Mouse (Mus musculus) splenic B cell, adult 2 months (primary cell): ENCODE data around the gene Mast1.

ENCODE experiments used
- DNase-seq: peaks from one replicate; pipeline ENCODE4 v3.0.0-alpha.2; 2011; ENCODE audit warnings: low read depth, low spot score
- H3K27me3 ChIP-seq: 2 replicates; pipeline ENCODE4 v1.6.1; 2012; ENCODE audit warnings: mild to moderate bottlenecking, low read length, moderate library complexity, mixed read lengths; ENCODE audit not compliant: control insufficient read depth, poor library complexity, insufficient read depth, severe bottlenecking
- H3K36me3 ChIP-seq: 2 replicates; pipeline ENCODE4 v1.6.1; 2012; ENCODE audit warnings: mild to moderate bottlenecking, low read length, moderate library complexity, mixed read lengths; ENCODE audit not compliant: control insufficient read depth, poor library complexity, insufficient read depth, severe bottlenecking

The Mast1 gene

DNA sequence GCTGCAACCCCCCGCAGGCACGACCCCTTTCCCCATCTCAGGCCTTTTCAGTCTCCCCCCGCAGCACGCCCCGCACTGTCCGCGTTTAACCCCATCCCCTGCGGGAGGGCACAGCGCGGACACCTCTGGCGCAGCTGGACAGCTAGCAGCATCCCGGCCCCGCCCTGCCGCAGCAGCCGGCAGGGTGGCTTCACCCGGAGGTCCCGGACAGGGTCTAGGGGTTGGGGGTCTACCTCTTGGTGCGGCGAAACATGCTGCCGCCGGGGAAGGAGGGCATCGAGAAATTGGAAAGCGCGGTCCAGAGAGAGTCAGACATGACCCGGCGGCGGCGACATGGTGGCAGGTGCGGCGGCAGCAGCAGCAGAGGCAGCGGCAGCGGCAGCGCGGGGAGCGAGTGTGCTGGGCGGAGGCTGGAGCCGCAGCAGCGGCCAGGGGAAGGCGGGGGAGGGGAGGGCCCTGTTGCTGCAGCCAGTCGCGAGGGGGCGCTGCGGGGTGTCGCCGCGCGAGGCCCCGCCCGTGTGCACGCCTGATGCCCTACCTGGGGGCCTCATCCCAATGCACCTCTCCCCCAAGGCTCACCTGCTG, at the start of gene Mast1:
Gene Mast1, minus strand, starts transcription at position 398 of the 585 bp plus-strand sequence.
- Histone ChIP-seq H3K36me3 (no peaks in the 10 kb centered on the region), H3K27me3 (peaks cover 1% of the 10 kb centered on the region)
- peak; percentile 81 for DNase-seq

DNA sequence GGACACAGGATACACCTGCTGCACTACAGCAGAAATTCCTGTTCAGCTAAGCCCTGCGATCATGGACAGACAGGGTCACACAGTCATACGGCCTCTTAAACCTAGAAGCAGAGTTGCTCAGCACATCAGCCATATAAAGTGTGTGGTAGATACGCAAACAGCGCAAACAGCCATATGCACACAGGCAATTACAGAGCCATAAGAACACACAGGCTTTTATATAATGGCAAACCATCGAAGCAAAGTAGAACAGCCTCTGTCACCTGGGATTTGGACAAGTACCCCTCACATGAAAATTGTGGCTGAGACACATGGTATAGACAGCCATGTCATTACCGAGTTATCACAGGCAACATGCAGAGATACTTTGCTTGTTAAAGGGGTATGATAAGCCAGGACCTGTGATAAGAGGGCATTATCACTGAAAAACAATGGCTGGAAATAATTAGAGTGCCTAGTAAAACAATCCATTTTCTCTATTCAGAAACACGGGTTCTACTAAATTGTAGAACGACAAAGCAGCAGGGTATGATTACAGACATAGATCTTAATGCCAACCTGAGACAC, 49.3 kb upstream of the Mast1 start:
- Histone ChIP-seq H3K27me3 (no peaks in the 10 kb centered on the region), H3K36me3 (no peaks in the 10 kb centered on the region)
- DNase-seq: no peak

DNA sequence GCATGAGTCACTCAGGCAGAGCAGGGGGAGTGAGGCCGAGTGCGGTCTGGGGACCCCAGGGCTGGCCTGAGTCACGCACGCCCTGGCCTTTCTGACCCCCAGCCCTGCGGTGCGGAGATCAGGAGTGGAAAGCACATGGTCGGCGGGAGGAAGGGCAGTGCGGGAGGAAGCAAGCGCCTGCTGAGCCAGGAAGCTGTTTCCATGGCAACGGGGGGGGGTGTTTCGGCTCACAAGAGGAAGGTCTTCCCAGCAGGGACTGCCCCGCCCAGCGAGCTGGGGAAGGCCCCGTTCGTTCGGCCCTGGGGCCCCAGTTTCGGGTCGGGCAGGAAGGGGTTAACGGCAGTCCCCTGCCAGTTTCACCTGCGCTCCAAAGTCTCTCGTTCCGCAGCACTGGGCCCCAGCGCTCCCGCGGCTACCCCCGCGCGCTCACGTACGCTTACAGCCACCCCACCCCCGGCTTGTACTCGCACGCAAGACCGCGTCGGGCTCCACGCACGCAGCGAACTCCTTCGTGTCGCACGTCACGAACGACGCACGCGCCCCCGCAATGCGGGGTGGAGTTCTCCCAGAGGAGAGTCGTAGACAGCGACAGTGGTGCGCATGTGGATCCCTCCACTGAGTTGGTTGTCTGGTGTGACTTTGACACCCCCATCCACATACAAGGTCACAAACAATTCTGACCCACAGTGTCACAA, 48.7 kb upstream of the Mast1 start:
- Histone ChIP-seq H3K27me3 (no peaks in the 10 kb centered on the region), H3K36me3 (no peaks in the 10 kb centered on the region)
- DNase-seq: peak; percentile 99

DNA sequence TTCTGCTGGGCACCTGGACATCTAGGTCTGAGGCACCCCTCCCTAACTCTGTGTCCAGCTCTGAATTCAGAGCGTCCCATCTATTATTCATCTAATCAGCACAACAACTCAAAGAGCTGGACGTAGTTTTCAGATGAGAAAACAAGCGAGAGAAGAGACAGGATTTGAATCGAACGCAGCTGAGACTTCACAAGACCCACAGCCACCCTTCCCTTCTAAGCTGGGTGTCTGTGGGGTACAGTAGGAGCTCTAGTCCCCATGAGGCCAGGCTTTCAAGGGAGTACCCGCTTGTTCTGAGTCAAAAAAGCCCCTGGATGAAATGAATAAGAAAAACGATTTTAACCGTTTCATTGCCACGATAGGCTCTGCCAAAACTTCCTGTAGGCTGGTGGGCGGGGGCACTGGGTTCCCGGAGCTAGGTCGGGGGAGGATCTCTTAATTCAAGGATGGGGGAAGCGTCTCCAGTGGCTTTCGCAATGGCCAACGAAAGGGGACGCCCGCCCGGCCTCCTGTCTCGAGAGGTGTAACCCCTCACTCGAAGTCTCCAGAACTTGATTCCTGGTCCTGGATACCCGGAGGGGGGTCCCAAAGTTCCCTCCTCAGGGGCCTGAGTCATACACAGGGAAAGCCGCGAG, 48.0 kb upstream of the Mast1 start:
- H3K27me3 ChIP-seq: no peaks in the 10 kb centered on the region
- H3K36me3 ChIP-seq: no peaks in the 10 kb centered on the region
- no peak for DNase-seq

DNA sequence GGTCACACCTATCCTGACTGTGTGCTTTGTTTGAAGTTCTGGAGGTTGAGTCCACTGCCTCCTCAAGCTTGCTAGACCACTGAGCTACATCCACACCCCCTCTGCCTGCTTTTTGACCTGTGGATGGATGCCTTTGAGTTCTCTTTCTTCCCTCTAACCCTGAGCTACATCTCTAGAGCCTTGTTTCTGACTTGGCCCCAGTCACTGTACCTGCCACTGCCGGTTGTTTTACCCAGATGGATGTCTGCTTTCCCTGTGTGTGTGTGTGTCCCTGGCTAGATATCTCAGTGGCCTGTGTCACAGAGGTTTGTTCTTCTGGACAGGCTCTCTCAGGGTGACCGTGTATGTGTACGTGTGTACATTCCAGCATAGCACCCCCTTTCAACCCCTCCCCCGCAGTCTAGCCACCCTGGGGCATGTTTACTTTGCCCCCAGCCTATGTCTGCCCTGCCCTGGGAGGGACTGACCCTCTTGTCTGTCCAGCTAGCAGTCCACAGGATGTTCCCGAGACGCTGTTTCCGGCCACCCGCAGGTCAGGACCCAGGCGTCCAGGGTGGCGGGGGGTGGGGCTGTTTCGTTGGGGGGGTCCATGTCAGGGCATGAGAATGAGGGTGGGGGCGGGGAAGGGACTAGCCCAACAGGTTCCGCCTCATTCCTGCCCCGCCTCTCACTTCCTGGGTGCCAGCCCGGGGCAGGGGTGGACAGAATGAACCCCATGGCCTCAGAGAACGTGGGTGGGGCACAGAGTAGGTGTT, 47.3 kb upstream of the Mast1 start:
- peak; percentile 72 for DNase-seq
- Histone ChIP-seq H3K36me3 (no peaks in the 10 kb centered on the region), H3K27me3 (no peaks in the 10 kb centered on the region)

DNA sequence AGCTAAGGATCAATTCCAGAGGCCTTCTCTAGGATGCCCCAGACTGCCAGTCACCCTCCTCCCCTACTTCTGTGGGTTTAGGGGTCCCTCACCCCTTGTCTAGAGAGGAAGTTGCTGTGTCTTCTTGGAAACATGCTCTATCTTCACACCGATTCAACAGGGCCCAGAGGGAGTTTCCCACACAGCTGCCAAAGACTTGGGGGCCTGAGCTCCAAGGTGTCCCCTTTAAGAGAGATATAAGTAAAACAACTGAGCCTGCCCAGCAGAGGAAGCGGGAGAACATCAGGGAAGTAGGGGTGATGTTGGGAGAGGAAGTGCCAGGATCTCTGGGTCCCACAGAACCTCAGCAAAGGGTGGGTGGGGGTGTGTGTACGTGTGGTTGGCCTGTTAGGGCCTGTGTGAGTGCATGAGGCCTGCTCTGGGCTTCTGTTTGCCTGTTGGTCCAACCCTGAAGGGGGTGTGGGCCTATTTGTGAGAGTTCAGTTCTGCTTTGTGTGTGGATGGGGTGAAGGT, 45.4 kb upstream of the Mast1 start:
- Histone ChIP-seq H3K27me3 (no peaks in the 10 kb centered on the region), H3K36me3 (no peaks in the 10 kb centered on the region)
- DNase-seq: peak; percentile 61

DNA sequence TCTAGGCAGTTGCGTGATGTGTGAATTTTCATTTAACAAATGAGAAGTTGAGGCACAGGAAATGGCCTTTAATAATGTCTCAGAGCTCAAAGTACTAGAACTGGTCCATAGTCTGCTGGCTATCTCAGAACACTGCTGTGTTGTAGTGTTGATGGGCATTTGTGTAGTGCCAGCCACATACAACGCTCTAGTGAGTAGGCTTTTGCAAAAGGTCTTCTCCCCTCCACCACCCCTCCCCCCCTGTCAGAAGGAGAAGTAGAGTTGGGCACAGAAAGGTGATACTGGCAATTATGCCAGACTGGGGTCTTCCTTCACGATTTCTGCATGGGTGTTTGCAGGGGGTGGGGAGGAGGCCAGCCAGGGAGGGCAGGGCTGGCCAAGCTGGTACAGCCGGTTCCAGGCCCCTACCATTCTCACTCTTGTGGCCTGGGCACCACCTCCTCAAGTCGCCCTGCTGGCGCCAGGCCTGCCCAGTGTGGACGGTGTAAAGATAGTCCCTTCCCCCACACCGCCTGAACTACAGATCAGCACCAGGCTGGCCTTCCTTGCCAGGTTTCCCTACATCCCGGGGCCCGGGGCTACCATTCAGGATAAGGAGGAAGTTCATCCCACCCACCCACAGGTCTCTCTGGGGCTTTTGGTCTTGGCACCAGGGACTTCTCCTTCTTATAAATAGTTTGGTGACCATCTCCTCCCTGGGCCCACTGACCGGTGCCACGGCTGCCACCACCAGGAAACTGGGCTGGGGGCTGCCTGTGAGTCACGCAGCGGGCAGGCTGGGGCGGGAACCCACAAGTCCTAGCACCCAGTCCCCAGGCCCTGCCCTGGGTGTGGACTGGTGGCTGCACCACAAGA, 44.7 kb upstream of the Mast1 start:
- no peaks in the 10 kb centered on the region for H3K36me3 ChIP-seq
- H3K27me3 ChIP-seq: no peaks in the 10 kb centered on the region
- DNase-seq: peak; percentile 52

DNA sequence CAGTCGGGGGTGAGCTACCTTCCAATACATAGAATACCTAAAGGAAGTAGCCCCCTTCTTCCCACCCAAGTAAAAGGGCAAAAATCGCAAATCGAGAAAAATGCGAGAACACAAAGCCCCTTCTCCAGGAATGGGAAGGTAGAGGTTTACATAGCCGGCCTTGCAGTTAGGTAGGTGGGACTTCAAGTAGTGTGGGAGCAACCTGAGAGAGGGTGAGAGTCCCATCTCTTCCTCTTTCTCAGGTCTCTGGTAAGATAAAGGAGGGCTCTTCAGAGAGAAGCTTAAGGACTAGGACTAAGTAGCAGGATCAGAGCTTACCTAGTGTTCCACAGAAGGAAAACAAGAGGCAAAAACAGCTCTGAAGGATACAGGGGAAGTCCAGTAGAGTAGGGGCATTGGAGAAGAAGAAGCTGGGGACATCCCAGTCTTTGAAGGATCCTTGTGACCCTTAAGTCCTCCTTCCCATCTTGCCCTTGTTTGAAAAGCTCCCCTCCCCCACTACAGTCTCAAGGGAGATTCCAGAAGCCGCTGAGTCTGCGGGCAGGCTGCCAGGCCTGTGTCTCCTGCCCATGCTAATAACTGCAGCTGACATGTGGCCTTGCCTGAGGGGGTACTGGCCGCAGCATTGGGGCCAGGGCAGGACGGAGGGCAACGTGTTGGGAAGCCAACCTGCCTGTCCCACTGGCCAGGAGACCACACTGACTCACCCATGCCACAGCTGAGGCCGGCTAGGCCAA, 43.6 kb upstream of the Mast1 start:
- peak; percentile 76 for DNase-seq
- H3K36me3 ChIP-seq: no peaks in the 10 kb centered on the region
- H3K27me3 ChIP-seq: no peaks in the 10 kb centered on the region

DNA sequence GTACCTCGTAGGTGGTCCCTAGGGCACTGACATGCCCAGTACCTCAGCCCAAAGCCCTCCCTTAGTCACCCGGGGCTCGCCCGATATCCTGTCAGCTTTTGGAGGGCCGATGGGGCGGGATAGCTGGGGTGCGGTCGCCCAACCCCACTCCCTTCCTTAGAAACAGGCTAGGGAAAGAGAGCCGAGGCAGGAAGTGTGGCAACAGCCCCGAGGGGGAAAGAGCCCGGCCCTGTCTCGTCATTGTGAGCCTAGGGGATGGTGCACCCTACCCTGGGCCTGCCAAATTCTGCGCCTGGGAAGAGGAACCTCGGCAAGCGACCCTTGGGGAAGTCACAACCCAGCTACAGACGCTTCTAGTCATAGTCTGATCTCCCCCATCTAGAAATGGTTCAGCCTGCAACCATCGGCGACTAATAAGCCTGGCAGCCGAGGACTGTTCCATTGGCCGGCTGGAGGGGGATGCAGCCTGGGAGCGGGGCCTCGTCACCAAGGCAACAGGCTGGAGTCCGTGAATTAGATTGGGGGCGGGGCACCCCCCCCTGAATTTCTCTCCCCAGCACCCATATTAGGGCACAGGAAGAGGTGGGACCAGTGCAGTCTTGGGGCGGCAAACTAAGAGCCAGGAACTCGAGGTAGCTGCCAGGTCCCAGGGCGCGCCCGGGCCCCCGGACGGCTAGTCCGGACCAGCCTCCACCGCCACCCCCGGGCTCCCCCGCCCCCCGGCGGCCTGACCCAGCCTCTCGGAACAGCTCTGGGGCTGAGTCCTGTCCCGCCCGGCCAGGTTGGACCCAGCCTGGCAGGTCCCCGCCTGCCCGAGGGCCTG, 42.7 kb upstream of the Mast1 start:
- Histone ChIP-seq H3K36me3 (no peaks in the 10 kb centered on the region), H3K27me3 (no peaks in the 10 kb centered on the region)
- peak; percentile 99 for DNase-seq

DNA sequence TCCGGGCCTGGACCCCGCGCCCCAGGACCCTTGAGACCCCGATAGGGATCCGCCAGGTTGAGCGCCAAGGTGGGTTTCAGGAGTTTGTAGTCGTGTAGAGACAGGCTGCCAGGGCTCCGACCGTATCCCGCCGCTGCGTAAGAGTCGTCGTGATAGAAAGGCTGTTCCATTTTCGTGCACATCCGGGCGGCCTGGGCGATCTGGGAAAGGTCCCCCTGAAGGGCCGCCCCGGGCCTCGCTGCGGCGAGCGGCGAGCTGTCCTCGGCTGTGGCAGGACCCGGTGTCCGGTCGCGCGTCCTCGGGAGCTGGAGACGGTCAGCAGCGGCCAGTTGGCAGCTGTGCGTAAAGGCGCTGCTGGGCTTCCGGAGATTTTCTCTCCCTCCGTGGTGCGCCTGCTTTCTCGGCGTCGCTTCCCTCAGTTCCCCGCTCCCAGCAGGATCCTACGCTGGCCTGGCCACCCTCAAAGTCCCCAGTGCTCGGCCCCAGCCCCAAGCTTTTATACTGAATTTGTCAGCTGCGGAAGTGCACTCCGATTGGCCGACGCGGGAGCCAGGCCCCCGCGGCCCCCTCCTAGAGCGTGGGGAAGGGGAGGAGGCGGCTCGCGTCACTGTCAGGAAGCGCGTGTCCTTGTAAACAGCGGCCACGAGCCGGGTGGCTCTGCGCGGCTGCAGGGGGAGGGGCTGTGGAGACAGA, 41.2 kb upstream of the Mast1 start, which contains the start of gene Junb:
Gene Junb, minus strand, starts transcription at position 471 of the 693 bp plus-strand sequence.
- Histone ChIP-seq H3K27me3 (no peaks in the 10 kb centered on the region), H3K36me3 (no peaks in the 10 kb centered on the region)
- peak; percentile 99 for DNase-seq

DNA sequence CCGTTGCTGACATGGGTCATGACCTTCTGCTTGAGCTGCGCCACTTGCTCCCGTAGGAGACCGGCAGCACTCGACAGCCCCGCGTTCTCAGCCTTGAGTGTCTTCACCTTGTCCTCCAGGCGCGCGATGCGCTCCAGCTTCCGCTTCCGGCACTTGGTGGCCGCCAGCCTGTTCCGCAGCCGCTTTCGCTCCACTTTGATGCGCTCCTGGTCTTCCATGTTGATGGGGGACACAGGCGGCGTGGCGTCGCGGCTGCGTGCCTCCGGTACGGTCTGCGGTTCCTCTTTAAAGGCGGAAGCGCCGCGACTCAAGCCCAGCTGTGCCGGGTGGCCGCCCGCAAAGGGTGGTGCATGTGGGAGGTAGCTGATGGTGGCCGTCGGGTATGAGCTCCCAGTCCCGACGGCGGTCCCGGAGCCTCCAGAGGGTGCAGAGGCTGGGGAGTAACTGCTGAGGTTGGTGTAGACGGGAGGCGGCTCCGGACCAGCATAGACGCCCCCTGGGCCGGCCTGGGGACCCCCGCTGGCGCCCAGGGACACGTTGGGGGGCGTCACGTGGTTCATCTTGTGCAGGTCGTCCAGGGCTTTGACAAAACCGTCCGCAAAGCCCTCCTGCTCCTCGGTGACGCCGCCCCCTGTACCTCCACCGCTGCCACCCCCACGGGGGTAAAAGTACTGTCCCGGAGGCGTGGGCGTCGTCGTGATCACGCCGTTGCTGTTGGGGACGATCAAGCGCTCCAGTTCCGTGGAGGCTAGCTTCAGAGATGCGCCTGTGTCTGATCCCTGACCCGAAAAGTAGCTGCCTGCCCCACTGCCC, 40.5 kb upstream of the Mast1 start:
- no peaks in the 10 kb centered on the region for H3K27me3 ChIP-seq
- peak; percentile 87 for DNase-seq
- no peaks in the 10 kb centered on the region for H3K36me3 ChIP-seq
